In genomic region chr12:48221976-48222800, GRCm38 (mm10) we compare ENCODE assay signal across 11 mouse cellular contexts.
A peak's percentile ranks its signal among the peaks of the same experiment; 100 is the strongest.
DNase-seq lines count a peak whose midpoint lies in the region; ATAC-seq lines count a peak whose summit lies in the region.
"Had no signal": no experiment of that assay in that cellular context is flagged by ENCODE, and none has a peak within 500 bp of the region (broad histone marks: within the 10 kb centered on the region; RNA-seq: fewer than 3 reads in every experiment).

No protein-coding gene starts in this region.

- H3K27me3 ChIP-seq in forebrain, embryonic 11.5 days (ENCODE audit: control insufficient read depth, insufficient read depth, low read length): no peaks in the 10 kb centered on the region
- H3K27me3 ChIP-seq: liver, embryonic 15.5 days had no signal

- no peak overlapping the region for H3K27ac ChIP-seq in forebrain, embryonic 11.5 days (ENCODE audit: low read depth, low read length)
- H3K27ac ChIP-seq: liver, embryonic 15.5 days had no signal

- no peak overlapping the region for H3K4me2 ChIP-seq in forebrain, embryonic 11.5 days (ENCODE audit: low read depth, low read length, severe bottlenecking)
- H3K4me2 ChIP-seq: liver, embryonic 15.5 days had no signal

- H3K9ac ChIP-seq in forebrain, embryonic 11.5 days (ENCODE audit: low read length): no peak overlapping the region
- H3K9ac ChIP-seq: liver, embryonic 15.5 days had no signal

- no peaks in the 10 kb centered on the region for H3K36me3 ChIP-seq in forebrain, embryonic 11.5 days (ENCODE audit: control insufficient read depth, insufficient read depth, low read length)
- H3K36me3 ChIP-seq: liver, embryonic 15.5 days had no signal

- no peaks in the 10 kb centered on the region for H3K4me1 ChIP-seq in forebrain, embryonic 11.5 days (replicated peaks; ENCODE audit: control insufficient read depth, insufficient read depth, low read length)
- H3K4me1 ChIP-seq: liver, embryonic 15.5 days had no signal

- intact Hi-C loops in left cerebral cortex, postnatal 4 days (cut with DNase I): no loop called here

- ATAC-seq in forebrain, embryonic 11.5 days (replicated peaks; ENCODE audit: low FRiP score): peak; percentile 95
- no peak for ATAC-seq in megakaryocyte-erythroid progenitor cell, adult 5-6 weeks (replicated peaks; ENCODE audit: low FRiP score, low TSS enrichment, poor library complexity, severe bottlenecking)
- ATAC-seq: activated CD4-positive, CD25-positive, alpha-beta regulatory T cell, adult 4 months had no signal

- peak; percentile 12 for DNase-seq in left cerebral cortex, postnatal 4 days
- DNase-seq in left cerebral cortex, adult 11 months (ENCODE audit: low spot score): no peak
- DNase-seq in forebrain, embryonic 11.5 days (ENCODE audit: low spot score): no peak
- DNase-seq in layer of hippocampus, adult 9-10 months (ENCODE audit: low spot score): peak; percentile 5
- peak; percentile 69 for DNase-seq in retina, postnatal 1 day
- no peak for DNase-seq in natural killer cell, adult 2 months (ENCODE audit: low spot score in 2 of 2)
- no peak for DNase-seq in cerebellum, adult 8-10 months
- DNase-seq: cerebellum, adult 18-20 months had no signal

- 38% methylated on average over 3 of the region's 3 CpGs for WGBS in forebrain, embryonic 11.5 days

- H3K4me3 ChIP-seq in forebrain, embryonic 11.5 days (ENCODE audit: low read depth, low read length): no peak overlapping the region
- H3K4me3 ChIP-seq: liver, embryonic 15.5 days had no signal

- no peaks in the 10 kb centered on the region for H3K9me3 ChIP-seq in forebrain, embryonic 11.5 days (ENCODE audit: control insufficient read depth, low read length)
- H3K9me3 ChIP-seq: liver, embryonic 15.5 days had no signal

Comparison
In these comparisons a context has a peak if more than half of its experiments do, and no peak if none do; other contexts are left out.
1. DNase-seq: peak in left cerebral cortex, postnatal 4 days (single experiment), layer of hippocampus, adult 9-10 months (single experiment) and retina, postnatal 1 day (single experiment); none in left cerebral cortex, adult 11 months (single experiment), forebrain, embryonic 11.5 days (single experiment), natural killer cell, adult 2 months (0 of 2) and cerebellum, adult 8-10 months (single experiment).